Mouse (Mus musculus) heart, embryonic 12.5 days (tissue): ENCODE measurements around the gene Mpdz. TPM values are rescaled to one million over a fixed set of nuclear protein-coding genes. Genes with fewer than 3 reads are reported as not detected.

Experiments
- ATAC-seq: fragments of 200-750 bp; cut with Nextera tagmentation; 2 replicates; pipeline ENCODE4 v1.8.0; 2017; ENCODE audit warnings: moderate TSS enrichment, moderate library complexity; ENCODE audit not compliant: insufficient number of reproducible peaks, low FRiP score
- H3K27ac ChIP-seq: fragments of 300-500 bp; sonication (generic); 2 replicates; pipeline ENCODE4 v1.5.1; 2016; ENCODE audit warnings: mild to moderate bottlenecking, moderate library complexity; ENCODE audit not compliant: poor library complexity, severe bottlenecking
- H3K27me3 ChIP-seq: fragments of 300-500 bp; sonication (generic); replicated peaks from 2 replicates; pipeline ENCODE4 v1.6.1; 2016; ENCODE audit warnings: mild to moderate bottlenecking, moderate library complexity
- H3K36me3 ChIP-seq: fragments of 300-500 bp; sonication (generic); 2 replicates; pipeline ENCODE4 v1.6.1; 2016; ENCODE audit warnings: mild to moderate bottlenecking, moderate library complexity
- H3K4me1 ChIP-seq: fragments of 300-500 bp; sonication (generic); replicated peaks from 2 replicates; pipeline ENCODE4 v1.6.1; 2016; ENCODE audit warnings: mild to moderate bottlenecking
- H3K4me2 ChIP-seq: fragments of 300-500 bp; sonication (generic); 2 replicates; pipeline ENCODE4 v1.6.1; 2016; ENCODE audit warnings: mild to moderate bottlenecking, moderate library complexity
- H3K4me3 ChIP-seq: fragments of 300-500 bp; sonication (generic); 2 replicates; pipeline ENCODE4 v1.5.1; 2016; ENCODE audit warnings: mild to moderate bottlenecking
- H3K9ac ChIP-seq: fragments of 300-500 bp; sonication (generic); 2 replicates; pipeline ENCODE4 v1.6.1; 2016; ENCODE audit warnings: mild to moderate bottlenecking, moderate library complexity
- H3K9me3 ChIP-seq: fragments of 300-500 bp; sonication (generic); replicated peaks from 2 replicates; pipeline ENCODE4 v1.6.1; 2016; ENCODE audit warnings: mild to moderate bottlenecking, moderate library complexity
- WGBS: fragments of 180-500 bp; shearing (Covaris S2); methylation state at CpG from one replicate; pipeline ENCODE4 v1.1.7; 2016; 5-methylcytosine and 5-hydroxymethylcytosine counted together
- polyA plus RNA-seq: library from polyadenylated mRNA; unstranded; fragments of >200 nt; fragmentation: Nextera tagmentation; extraction: Ambion mirVana; gene quantifications from 2 replicates; pipeline ENCODE4 v1.2.1, GENCODE M21; 2016

Gene Mpdz
- polyA plus RNA-seq, 1 experiment from 2014 or later, result 34.3 TPM

GRCm38 (mm10) chr4:81322232-81322631 lies 120.4 kb downstream of the Mpdz start:
- Histone ChIP-seq H3K4me2 (no peak overlapping the region), H3K9ac (no peak overlapping the region), H3K9me3 (no peaks in the 10 kb centered on the region), H3K4me1 (no peaks in the 10 kb centered on the region), H3K27ac (no peak overlapping the region), H3K4me3 (no peak overlapping the region), H3K36me3 (peaks cover 38% of the 10 kb centered on the region), H3K27me3 (no peaks in the 10 kb centered on the region)
- 85% methylated on average over 3 of the region's 3 CpGs for WGBS
- ATAC-seq, result no peak

- H3K27me3 ChIP-seq, result no peaks in the 10 kb centered on the region
- ATAC-seq, result peak; percentile 55; the same call in 1 of the 2 replicates
- no peak overlapping the region for H3K4me2 ChIP-seq
- H3K27ac ChIP-seq, result peak overlapping the region; percentile 34; the same call in 1 of the 2 replicates
- H3K36me3 ChIP-seq, result peaks cover 18% of the 10 kb centered on the region
- no peak overlapping the region for H3K9ac ChIP-seq
- H3K4me1 ChIP-seq, result 0 out of 2 replicates have a peak, but pooled peaks cover 9% of the 10 kb centered on the region
- no peak overlapping the region for H3K4me3 ChIP-seq
- 74% methylated on average over 5 of the region's 5 CpGs for WGBS
- no peaks in the 10 kb centered on the region for H3K9me3 ChIP-seq
These were observed 128.0 kb downstream of the Mpdz start for GRCm38 (mm10) chr4:81314618-81315017.

- no peaks in the 10 kb centered on the region for H3K9me3 ChIP-seq
- H3K4me1 ChIP-seq, result 0 out of 2 replicates have a peak, but pooled peaks cover 9% of the 10 kb centered on the region
- no peak overlapping the region for H3K4me2 ChIP-seq
- 79% methylated on average over 4 of the region's 4 CpGs for WGBS
- H3K27me3 ChIP-seq, result no peaks in the 10 kb centered on the region
- no peak overlapping the region for H3K4me3 ChIP-seq
- peaks cover 19% of the 10 kb centered on the region for H3K36me3 ChIP-seq
- no peak overlapping the region for H3K9ac ChIP-seq
- ATAC-seq, result no peak
- no peak overlapping the region for H3K27ac ChIP-seq
These were observed 129.4 kb downstream of the Mpdz start for GRCm38 (mm10) chr4:81313246-81313645.

- Histone ChIP-seq H3K9me3 (no peaks in the 10 kb centered on the region), H3K36me3 (peaks cover 22% of the 10 kb centered on the region), H3K4me1 (0 out of 2 replicates have a peak, but pooled peaks cover 9% of the 10 kb centered on the region), H3K27me3 (no peaks in the 10 kb centered on the region), H3K4me2 (no peak overlapping the region), H3K9ac (no peak overlapping the region), H3K4me3 (no peak overlapping the region), H3K27ac (no peak overlapping the region)
- ATAC-seq, result no peak
- 66% methylated on average over 2 of the region's 2 CpGs for WGBS
These were observed 132.5 kb downstream of the Mpdz start for GRCm38 (mm10) chr4:81310168-81310474.

- ATAC-seq, result no peak
- Histone ChIP-seq H3K9ac (no peak overlapping the region), H3K4me3 (no peak overlapping the region), H3K9me3 (no peaks in the 10 kb centered on the region), H3K4me2 (no peak overlapping the region), H3K27ac (no peak overlapping the region), H3K27me3 (no peaks in the 10 kb centered on the region), H3K36me3 (peaks cover 23% of the 10 kb centered on the region), H3K4me1 (0 out of 2 replicates have a peak, but pooled peaks cover 6% of the 10 kb centered on the region)
- WGBS, result 72% methylated on average over 12 of the region's 12 CpGs
These were observed 133.0 kb downstream of the Mpdz start for GRCm38 (mm10) chr4:81309473-81310167.

- Histone ChIP-seq H3K27me3 (no peaks in the 10 kb centered on the region), H3K4me3 (no peak overlapping the region), H3K4me1 (0 out of 2 replicates have a peak, but pooled peaks cover 6% of the 10 kb centered on the region), H3K27ac (no peak overlapping the region), H3K9me3 (no peaks in the 10 kb centered on the region), H3K4me2 (no peak overlapping the region), H3K36me3 (peaks cover 34% of the 10 kb centered on the region), H3K9ac (no peak overlapping the region)
- ATAC-seq, result no peak
- 89% methylated on average over 10 of the region's 10 CpGs for WGBS
These were observed 134.9 kb downstream of the Mpdz start for GRCm38 (mm10) chr4:81307596-81308265.

GRCm38 (mm10) chr4:81302056-81302455 lies 140.6 kb downstream of the Mpdz start:
- ATAC-seq, result no peak
- peaks cover 37% of the 10 kb centered on the region for H3K36me3 ChIP-seq
- no peak overlapping the region for H3K4me3 ChIP-seq
- no peaks in the 10 kb centered on the region for H3K9me3 ChIP-seq
- peaks cover 3% of the 10 kb centered on the region; the same call in 1 of the 2 replicates for H3K4me1 ChIP-seq
- H3K27me3 ChIP-seq, result no peaks in the 10 kb centered on the region
- 58% methylated on average over 3 of the region's 3 CpGs for WGBS
- no peak overlapping the region for H3K9ac ChIP-seq
- no peak overlapping the region for H3K4me2 ChIP-seq
- H3K27ac ChIP-seq, result no peak overlapping the region

GRCm38 (mm10) chr4:81298384-81298783 lies 144.2 kb downstream of the Mpdz start:
- H3K36me3 ChIP-seq, result peaks cover 40% of the 10 kb centered on the region
- no peak for ATAC-seq

GRCm38 (mm10) chr4:81293309-81293708 lies 149.3 kb downstream of the Mpdz start:
- H3K27me3 ChIP-seq, result no peaks in the 10 kb centered on the region
- no peaks in the 10 kb centered on the region for H3K4me1 ChIP-seq
- H3K27ac ChIP-seq, result no peak overlapping the region
- H3K4me2 ChIP-seq, result no peak overlapping the region
- no peaks in the 10 kb centered on the region for H3K9me3 ChIP-seq
- ATAC-seq, result no peak
- no peak overlapping the region for H3K4me3 ChIP-seq
- H3K36me3 ChIP-seq, result peaks cover 56% of the 10 kb centered on the region
- H3K9ac ChIP-seq, result no peak overlapping the region

More at GRCm38 (mm10) chr4:81298384-81298783, 144.2 kb downstream of the Mpdz start:
- Histone ChIP-seq H3K27me3 (no peaks in the 10 kb centered on the region), H3K4me2 (no peak overlapping the region), H3K9ac (no peak overlapping the region), H3K27ac (no peak overlapping the region), H3K4me3 (no peak overlapping the region), H3K4me1 (peaks cover 3% of the 10 kb centered on the region; the same call in 1 of the 2 replicates), H3K9me3 (no peaks in the 10 kb centered on the region)
- WGBS, result 69% methylated on average over 4 of the region's 4 CpGs

- Histone ChIP-seq H3K36me3 (peaks cover 52% of the 10 kb centered on the region), H3K9ac (no peak overlapping the region), H3K4me3 (no peak overlapping the region), H3K9me3 (no peaks in the 10 kb centered on the region), H3K27me3 (no peaks in the 10 kb centered on the region), H3K4me1 (no peaks in the 10 kb centered on the region), H3K27ac (no peak overlapping the region), H3K4me2 (no peak overlapping the region)
- WGBS, result 88% methylated on average over 4 of the region's 4 CpGs
- ATAC-seq, result no peak
These were observed 157.1 kb downstream of the Mpdz start for GRCm38 (mm10) chr4:81285564-81285963.

- Histone ChIP-seq H3K9me3 (no peaks in the 10 kb centered on the region), H3K27ac (no peak overlapping the region), H3K4me1 (no peaks in the 10 kb centered on the region), H3K36me3 (peaks cover 43% of the 10 kb centered on the region), H3K9ac (no peak overlapping the region), H3K4me2 (no peak overlapping the region), H3K4me3 (no peak overlapping the region), H3K27me3 (no peaks in the 10 kb centered on the region)
- ATAC-seq, result no peak
- WGBS, result 87% methylated on average over 3 of the region's 3 CpGs
These were observed 159.0 kb downstream of the Mpdz start for GRCm38 (mm10) chr4:81283611-81284010.
